Mouse (Mus musculus): ENCODE results near the gene Ehmt2.

The Ehmt2 gene

GRCm38 (mm10) chr17:34898160-34898586 lies at the start of gene Ehmt2, which contains the start of gene C2:
TSS of gene Ehmt2 (plus strand) at chr17:34898469.
TSS of gene C2 (minus strand) at chr17:34898265.
- peak; percentile 91 for DNase-seq (ENCODE audit: low read depth, low spot score)

- peak; percentile 99 for DNase-seq (ENCODE audit: low read depth, low spot score)
Observed at GRCm38 (mm10) chr17:34849722-34850516, 48.4 kb upstream of the Ehmt2 start, which contains the start of the genes Skiv2l and Nelfe. TSS of gene Skiv2l (minus strand) at chr17:34850210. TSS of gene Nelfe (plus strand) at chr17:34850391.

- DNase-seq (ENCODE audit: low read depth, low spot score) = peak; percentile 61
Observed at GRCm38 (mm10) chr17:34850517-34851125, 47.6 kb upstream of the Ehmt2 start.

- no peak for DNase-seq (ENCODE audit: low read depth, low spot score)
Observed at GRCm38 (mm10) chr17:34853511-34853910, 44.8 kb upstream of the Ehmt2 start.

- DNase-seq (ENCODE audit: low read depth, low spot score) = no peak
Observed at GRCm38 (mm10) chr17:34854761-34855160, 43.5 kb upstream of the Ehmt2 start.

- peak; percentile 57 for DNase-seq (ENCODE audit: low read depth, low spot score)
Observed at GRCm38 (mm10) chr17:34855825-34856224, 42.4 kb upstream of the Ehmt2 start.

GRCm38 (mm10) chr17:34858670-34859069 lies 39.6 kb upstream of the Ehmt2 start:
- DNase-seq (ENCODE audit: low read depth, low spot score) = no peak

- no peak for DNase-seq (ENCODE audit: low read depth, low spot score)
Observed at GRCm38 (mm10) chr17:34860514-34860913, 37.8 kb upstream of the Ehmt2 start.

GRCm38 (mm10) chr17:34861704-34862415 lies 36.4 kb upstream of the Ehmt2 start:
- no peak for DNase-seq (ENCODE audit: low read depth, low spot score)

GRCm38 (mm10) chr17:34862416-34863081 lies 35.7 kb upstream of the Ehmt2 start, which contains the start of gene Cfb:
TSS of gene Cfb (minus strand) at chr17:34862518.
- DNase-seq (ENCODE audit: low read depth, low spot score) = no peak

GRCm38 (mm10) chr17:34865981-34866380 lies 32.3 kb upstream of the Ehmt2 start:
- DNase-seq (ENCODE audit: low read depth, low spot score) = no peak

GRCm38 (mm10) chr17:34874321-34874720 lies 23.9 kb upstream of the Ehmt2 start:
- DNase-seq (ENCODE audit: low read depth, low spot score) = no peak

GRCm38 (mm10) chr17:34879336-34879879 lies 18.9 kb upstream of the Ehmt2 start, which contains the start of gene Zbtb12:
TSS of gene Zbtb12 (plus strand) at chr17:34879483.
- peak; percentile 32 for DNase-seq (ENCODE audit: low read depth, low spot score)

GRCm38 (mm10) chr17:34881166-34881565 lies 17.1 kb upstream of the Ehmt2 start:
- DNase-seq (ENCODE audit: low read depth, low spot score) = no peak

GRCm38 (mm10) chr17:34881683-34882310 lies 16.5 kb upstream of the Ehmt2 start, which contains the start of gene Gm20547:
TSS of gene Gm20547 (minus strand) at chr17:34882042.
- DNase-seq (ENCODE audit: low read depth, low spot score) = no peak

- no peak for DNase-seq (ENCODE audit: low read depth, low spot score)
Observed at GRCm38 (mm10) chr17:34883332-34883731, 14.9 kb upstream of the Ehmt2 start.

- no peak for DNase-seq (ENCODE audit: low read depth, low spot score)
Observed at GRCm38 (mm10) chr17:34884704-34885103, 13.6 kb upstream of the Ehmt2 start.

- no peak for DNase-seq (ENCODE audit: low read depth, low spot score)
Observed at GRCm38 (mm10) chr17:34885615-34886014, 12.7 kb upstream of the Ehmt2 start.

- no peak for DNase-seq (ENCODE audit: low read depth, low spot score)
Observed at GRCm38 (mm10) chr17:34887942-34888341, 10.3 kb upstream of the Ehmt2 start.

- DNase-seq (ENCODE audit: low read depth, low spot score) = no peak
Observed at GRCm38 (mm10) chr17:34890074-34890743, 8.1 kb upstream of the Ehmt2 start.
